ENCODE assay signal across 21 mouse cellular contexts in the genomic region with DNA sequence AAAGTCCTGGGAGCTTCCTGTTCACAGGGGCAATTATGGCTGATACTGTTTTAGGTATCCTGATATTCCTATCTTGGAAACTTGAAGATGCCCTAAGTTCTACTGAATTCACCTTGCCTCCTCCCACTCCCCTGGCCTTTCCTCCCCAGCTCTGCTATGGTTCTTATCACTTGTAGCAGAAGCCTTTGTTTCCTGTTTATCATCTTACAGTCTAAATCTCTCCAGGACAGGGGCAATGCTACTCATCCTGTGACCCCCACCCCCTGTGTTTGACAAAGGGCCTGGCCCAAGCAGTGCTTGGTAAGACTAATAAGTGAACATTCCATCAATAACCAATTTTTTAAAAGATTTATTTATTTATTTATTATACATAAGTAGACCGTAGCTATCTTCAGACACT. TPM values are rescaled to one million over a fixed set of nuclear protein-coding genes. Genes with fewer than 3 reads are reported as not detected.
DNase-seq lines count a peak whose midpoint lies in the region; ATAC-seq and TF ChIP-seq lines count a peak whose summit lies in the region.
"Had no signal": no experiment of that assay in that cellular context is flagged by ENCODE, and none has a peak within 500 bp of the region (broad histone marks: within the 10 kb centered on the region; RNA-seq: fewer than 3 reads in every experiment).

No protein-coding gene starts in this region.

- H3K27ac ChIP-seq in lung, embryonic 15.5 days = no peak overlapping the region
- no peak overlapping the region for H3K27ac ChIP-seq in lung, postnatal 0 days (ENCODE audit: low read length)
- H3K27ac ChIP-seq: embryonic facial prominence, embryonic 10.5 days; embryonic facial prominence, embryonic 12.5 days; forebrain, embryonic 13.5 days; forebrain, embryonic 15.5 days had no signal

- no peak overlapping the region for H3K4me3 ChIP-seq in lung, embryonic 15.5 days
- no peak overlapping the region for H3K4me3 ChIP-seq in lung, postnatal 0 days (ENCODE audit: low read depth, low read length)
- H3K4me3 ChIP-seq: embryonic facial prominence, embryonic 10.5 days; embryonic facial prominence, embryonic 12.5 days; forebrain, embryonic 13.5 days; forebrain, embryonic 15.5 days had no signal

- H3K4me2 ChIP-seq in lung, embryonic 15.5 days = no peak overlapping the region
- no peak overlapping the region for H3K4me2 ChIP-seq in lung, postnatal 0 days (replicated peaks; ENCODE audit: low read depth, low read length)
- H3K4me2 ChIP-seq: embryonic facial prominence, embryonic 12.5 days; forebrain, embryonic 13.5 days; forebrain, embryonic 15.5 days had no signal

- peak; percentile 81 for TF ChIP-seq EP300 in lung, postnatal 0 days (IDR thresholded peaks at IDR 0.05)

- H3K4me1 ChIP-seq in lung, embryonic 15.5 days = 0 out of 2 replicates have a peak, but pooled peaks cover 12% of the 10 kb centered on the region
- H3K4me1 ChIP-seq in lung, postnatal 0 days (ENCODE audit: insufficient read depth, low read depth, low read length) = no peaks in the 10 kb centered on the region
- H3K4me1 ChIP-seq: embryonic facial prominence, embryonic 10.5 days; embryonic facial prominence, embryonic 12.5 days; forebrain, embryonic 13.5 days; forebrain, embryonic 15.5 days had no signal

- no peak for DNase-seq in lung, postnatal 14 days
- no peak for DNase-seq in lung, postnatal 0 days (ENCODE audit: low spot score)
- DNase-seq in lung, adult 18-20 months = no peak
- peak; percentile 22 for DNase-seq in lung, postnatal 36 days
- DNase-seq: adrenal gland, adult 2 months; adrenal gland, postnatal 10 days; adrenal gland, postnatal 25 days; cerebellum, adult 11 months; cerebellum, adult 18-20 months; cerebellum, adult 8-10 months; cerebellum, adult 9-11 months; cerebellum, postnatal 14 days; cerebellum, postnatal 36 days had no signal

- peak; percentile 33; the same call in 1 of the 2 replicates for ATAC-seq in lung, embryonic 15.5 days (ENCODE audit: borderline replicate concordance, extremely low read depth, low FRiP score, low TSS enrichment)
- peak; percentile 76 for ATAC-seq in lung, postnatal 0 days
- ATAC-seq in common myeloid progenitor, adult 5-6 weeks (replicated peaks; ENCODE audit: low read depth, poor library complexity, severe bottlenecking) = peak; percentile 56; the same call in 1 of the 2 replicates
- ATAC-seq in megakaryocyte progenitor cell, adult 5-6 weeks (replicated peaks; ENCODE audit: poor library complexity) = no peak
- ATAC-seq: forebrain, embryonic 13.5 days; forebrain, embryonic 15.5 days had no signal

- 64% methylated on average over 1 of the region's 1 CpGs for WGBS in lung, embryonic 15.5 days
- WGBS in lung, postnatal 0 days = 82% methylated on average over 1 of the region's 1 CpGs

- no peak for TF ChIP-seq CTCF in lung, postnatal 0 days (IDR thresholded peaks at IDR 0.05)

- no peaks in the 10 kb centered on the region for H3K36me3 ChIP-seq in lung, embryonic 15.5 days
- no peaks in the 10 kb centered on the region for H3K36me3 ChIP-seq in lung, postnatal 0 days (ENCODE audit: insufficient read depth, low read length)
- H3K36me3 ChIP-seq: embryonic facial prominence, embryonic 10.5 days; embryonic facial prominence, embryonic 12.5 days; forebrain, embryonic 15.5 days had no signal

- H3K9ac ChIP-seq in lung, embryonic 15.5 days = no peak overlapping the region
- no peak overlapping the region for H3K9ac ChIP-seq in lung, postnatal 0 days (replicated peaks; ENCODE audit: low read depth)
- H3K9ac ChIP-seq: embryonic facial prominence, embryonic 12.5 days; forebrain, embryonic 13.5 days; forebrain, embryonic 15.5 days had no signal

- no peaks in the 10 kb centered on the region for H3K9me3 ChIP-seq in lung, embryonic 15.5 days
- H3K9me3 ChIP-seq in lung, postnatal 0 days (ENCODE audit: low read length) = no peaks in the 10 kb centered on the region
- H3K9me3 ChIP-seq: embryonic facial prominence, embryonic 10.5 days; embryonic facial prominence, embryonic 12.5 days; forebrain, embryonic 13.5 days; forebrain, embryonic 15.5 days had no signal

- no peaks in the 10 kb centered on the region for H3K27me3 ChIP-seq in lung, embryonic 15.5 days
- H3K27me3 ChIP-seq in lung, postnatal 0 days (replicated peaks; ENCODE audit: insufficient read depth, low read length) = no peaks in the 10 kb centered on the region
- H3K27me3 ChIP-seq: embryonic facial prominence, embryonic 12.5 days; forebrain, embryonic 13.5 days; forebrain, embryonic 15.5 days had no signal

RNA-seq across cellular contexts. Expression of gene Adam12, which starts 8.6 kb away (rescaled TPM):
- 17.7 and 23.2 TPM in 2 replicates for polyA plus RNA-seq in lung, embryonic 15.5 days (2015; fragmentation: Nextera tagmentation; extraction: Ambion mirVana)
- polyA plus RNA-seq in lung, postnatal 0 days (2015; fragmentation: Nextera tagmentation; extraction: Ambion mirVana) = 2.5 and 2.6 TPM in 2 replicates
- 0.05 TPM in 1 of 2 replicates, not detected in the other for total RNA-seq in common myeloid progenitor, adult 5-6 weeks (2017)
- 0.02 and 0.24 TPM in 2 replicates for total RNA-seq in megakaryocyte progenitor cell, adult 5-6 weeks (2015)
- 0.12 TPM in 1 of 2 replicates, not detected in the other for total RNA-seq in megakaryocyte progenitor cell, adult 5-6 weeks (2017)
- total RNA-seq: MEL had no signal
